Mouse (Mus musculus): ENCODE results near the gene Prdm16. TPM values are rescaled to one million over a fixed set of nuclear protein-coding genes. Genes with fewer than 3 reads are reported as not detected.

Gene Prdm16
- polyA plus RNA-seq (2012; fragmentation: generic; extraction: Trizol) = under 1 TPM; under 0.01 to 0.32 TPM

DNA sequence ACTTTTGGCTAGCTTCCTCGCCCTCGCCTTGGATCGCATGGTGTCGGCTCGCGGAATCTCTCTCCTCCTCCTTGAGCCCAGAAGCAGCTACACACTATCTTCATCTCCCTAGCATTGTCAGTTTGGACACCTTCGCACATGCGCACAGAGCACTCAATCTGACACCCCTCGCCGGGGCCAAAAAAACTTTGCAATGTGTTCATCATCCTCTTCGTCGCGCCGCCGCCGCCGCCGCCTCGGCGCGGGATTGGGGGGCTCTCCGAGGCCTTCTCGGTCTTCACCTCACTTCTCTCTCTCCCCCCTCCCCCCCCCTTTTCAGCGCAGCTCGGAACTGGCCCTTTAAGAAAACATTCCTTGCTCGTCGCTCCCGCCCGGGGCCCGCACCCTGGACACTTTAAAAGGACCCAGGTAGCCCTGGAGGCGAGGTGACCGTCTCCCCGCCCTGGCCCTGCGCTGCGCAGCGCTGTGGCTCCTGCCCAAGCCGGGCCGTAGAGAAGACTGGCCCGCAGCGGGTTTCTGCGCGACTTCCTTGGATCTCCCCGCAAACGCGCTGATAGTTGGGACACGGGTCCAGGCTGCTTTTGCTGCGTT is at the start of gene Prdm16:
Gene Prdm16 (minus strand): TSS at position 153 of the 591 bp plus-strand sequence.

DNA sequence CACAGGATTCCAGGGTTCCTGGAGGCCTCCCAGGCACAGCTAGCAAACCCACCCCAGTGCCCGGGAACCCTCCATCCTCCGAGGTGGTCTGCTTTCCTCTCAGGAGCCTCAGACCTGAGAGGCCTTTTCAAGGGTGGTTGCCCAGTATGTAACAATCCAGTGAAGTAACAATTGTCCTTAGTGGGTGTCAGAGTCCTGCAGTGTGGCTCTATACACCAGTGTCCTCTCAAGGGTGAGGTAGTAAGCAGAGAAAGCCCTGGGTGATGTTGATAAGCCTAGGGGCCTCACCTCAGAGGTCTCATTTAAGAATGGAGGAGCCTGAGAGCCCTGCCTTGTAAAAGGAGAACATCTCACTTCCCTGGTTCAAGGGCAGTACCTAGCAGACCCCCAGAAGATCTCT is 31.1 kb upstream of the Prdm16 start, which contains the start of gene Actrt2:
Gene Actrt2 (minus strand): TSS at position 101 of the 400 bp plus-strand sequence.

DNA sequence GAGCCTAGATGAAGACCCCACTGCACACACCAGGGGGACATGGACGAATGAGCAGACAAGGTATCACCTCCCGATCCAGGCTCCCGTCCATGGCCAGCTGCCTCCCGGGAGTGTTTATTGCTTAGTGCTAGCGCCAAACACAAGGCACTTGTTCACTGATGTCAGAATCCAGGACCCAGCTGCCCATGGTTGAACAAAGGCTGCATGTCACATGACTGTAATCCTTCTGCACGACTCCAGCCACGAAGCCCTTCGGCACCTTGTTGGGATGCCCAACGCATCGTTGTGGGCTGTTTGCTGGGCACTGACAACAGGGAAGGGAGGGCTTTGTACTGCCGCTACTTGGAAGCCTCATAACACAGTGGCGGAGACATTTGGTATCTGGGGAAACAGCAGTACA is 300.9 kb downstream of the Prdm16 start, which contains the start of gene B230104I21Rik:
Gene B230104I21Rik (plus strand): TSS at position 367 of the 400 bp plus-strand sequence.

DNA sequence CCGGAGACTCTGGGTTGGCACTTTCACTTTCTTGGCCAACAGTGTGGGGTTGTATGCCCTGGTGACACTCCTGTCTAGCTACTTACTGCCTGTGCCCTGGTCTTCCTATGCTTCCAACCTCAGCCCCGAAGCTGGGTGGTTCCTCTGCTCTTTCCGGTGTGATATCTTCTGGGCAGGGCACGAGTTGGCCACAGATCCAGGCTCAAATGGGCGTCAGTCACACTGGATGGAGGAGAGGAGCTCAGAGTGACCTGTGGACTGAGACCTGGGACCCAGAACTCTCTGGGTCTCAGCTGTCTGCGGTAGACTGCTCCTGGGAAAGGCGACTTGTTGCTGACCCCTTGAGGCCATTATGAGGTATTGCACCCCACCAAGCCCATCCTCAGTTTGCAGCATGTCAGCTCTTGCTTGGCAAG is 335.2 kb downstream of the Prdm16 start, which contains the start of gene Arhgef16:
Gene Arhgef16 (minus strand): TSS at position 211 of the 416 bp plus-strand sequence.

Other genes starting within 250 kb of the Prdm16 start
- gene Actrt2, start 31.0 kb upstream of the Prdm16 start, polyA plus RNA-seq (2012; fragmentation: generic; extraction: Trizol) = not detected
- not detected for gene Ttc34, start 200.6 kb upstream of the Prdm16 start, polyA plus RNA-seq (2012; fragmentation: generic; extraction: Trizol)
- gene Mmel1, start 232.7 kb upstream of the Prdm16 start, polyA plus RNA-seq (2012; fragmentation: generic; extraction: Trizol) = under 1 TPM; 0.05 to 0.06 TPM